Mouse (Mus musculus) lung, postnatal 0 days (tissue): Measurements from ENCODE around the gene Cox7a1.

Experiments
- CTCF ChIP-seq: IDR thresholded peaks from 2 replicates; pipeline ENCODE4 v1.5.1; 2016; ENCODE audit warnings: antibody characterized with exemption, mild to moderate bottlenecking
- EP300 ChIP-seq: IDR thresholded peaks from 2 replicates; pipeline ENCODE4 v1.6.1; 2016; ENCODE audit warnings: antibody characterized with exemption, mild to moderate bottlenecking, control low read depth

DNA sequence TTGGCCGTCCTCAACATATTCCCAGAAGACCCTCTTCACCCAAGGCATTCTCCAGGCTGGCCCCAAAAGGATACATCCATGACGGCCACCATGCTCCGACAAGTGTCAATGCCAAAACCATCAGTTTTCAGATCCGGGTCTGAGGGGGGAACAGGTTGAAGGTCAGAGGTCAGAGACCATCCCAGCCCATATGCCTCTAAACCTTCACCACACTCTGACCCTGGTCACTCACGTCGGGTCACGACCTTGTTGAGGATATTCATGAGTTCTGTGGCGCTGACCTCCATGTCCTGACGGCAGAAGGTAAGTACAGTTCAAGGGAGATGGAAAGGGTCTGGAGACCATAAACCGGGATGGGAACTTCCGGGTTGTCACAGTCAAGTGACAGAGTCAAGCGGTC, 8.1 kb downstream of the Cox7a1 start:
- no peak for TF ChIP-seq EP300
- no peak for TF ChIP-seq CTCF
